16 mouse cellular contexts compared by ENCODE assay signal in the genomic region with DNA sequence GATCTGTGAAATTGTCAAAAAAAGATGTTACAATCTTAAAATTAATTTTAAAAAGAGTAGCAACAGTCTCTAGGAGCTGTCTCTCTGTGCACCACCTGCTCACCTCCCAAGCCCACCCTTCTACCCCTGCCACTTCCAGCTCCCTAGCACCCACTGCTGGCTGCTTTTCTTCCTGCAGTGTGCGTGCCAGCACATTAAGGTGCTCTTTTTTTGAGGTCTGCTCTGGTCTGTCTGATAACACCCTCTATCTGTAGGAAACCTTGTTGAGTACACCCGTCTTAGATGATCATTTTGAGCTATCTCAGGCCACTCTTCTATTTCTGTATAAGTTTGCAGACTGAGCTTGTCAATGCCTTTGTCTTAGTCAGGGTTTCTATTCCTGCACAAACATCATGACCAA. TPM values are rescaled to one million over a fixed set of nuclear protein-coding genes. Genes with fewer than 3 reads are reported as not detected.
DNase-seq lines count a peak whose midpoint lies in the region; ATAC-seq and TF ChIP-seq lines count a peak whose summit lies in the region.
"Had no signal": no experiment of that assay in that cellular context is flagged by ENCODE, and none has a peak within 500 bp of the region (broad histone marks: within the 10 kb centered on the region; RNA-seq: fewer than 3 reads in every experiment).

No protein-coding gene starts in this region.

- TF ChIP-seq POLR2A in heart, adult 2 months (IDR thresholded peaks at IDR 0.05; ENCODE audit: insufficient read depth, low read depth, low read length) = no peak

- no peaks in the 10 kb centered on the region for H3K4me1 ChIP-seq in heart, adult 2 months (ENCODE audit: control insufficient read depth, insufficient read depth, low read length)
- no peaks in the 10 kb centered on the region for H3K4me1 ChIP-seq in liver, embryonic 11.5 days (replicated peaks; ENCODE audit: control insufficient read depth, insufficient read depth, low read length)
- H3K4me1 ChIP-seq: midbrain, embryonic 15.5 days had no signal

- H3K27ac ChIP-seq in heart, adult 2 months = no peak overlapping the region
- H3K27ac ChIP-seq in liver, embryonic 11.5 days (ENCODE audit: low read depth, low read length) = no peak overlapping the region
- H3K27ac ChIP-seq: midbrain, embryonic 15.5 days; neural tube, embryonic 15.5 days had no signal

- no peaks in the 10 kb centered on the region for H3K9me3 ChIP-seq in liver, embryonic 11.5 days (ENCODE audit: control insufficient read depth, low read length)
- H3K9me3 ChIP-seq: midbrain, embryonic 15.5 days; neural tube, embryonic 15.5 days had no signal

- H3K4me2 ChIP-seq in liver, embryonic 11.5 days = no peak overlapping the region
- H3K4me2 ChIP-seq: lung, embryonic 14.5 days; midbrain, embryonic 15.5 days; neural tube, embryonic 15.5 days had no signal

- WGBS in heart, adult 2 months = 84% methylated on average over 2 of the region's 2 CpGs
- WGBS in liver, embryonic 11.5 days = 66% methylated on average over 2 of the region's 2 CpGs

- intact Hi-C loops in heart, adult 2 months (cut with DNase I) = no loop called here
- intact Hi-C loops in heart, postnatal 14 days (cut with DNase I) = no loop called here

- H3K9ac ChIP-seq in heart, adult 2 months (ENCODE audit: low read depth, low read length) = no peak overlapping the region
- no peak overlapping the region for H3K9ac ChIP-seq in liver, embryonic 11.5 days (ENCODE audit: low read depth, low read length)
- H3K9ac ChIP-seq: lung, embryonic 14.5 days; midbrain, embryonic 15.5 days; neural tube, embryonic 15.5 days had no signal

- H3K36me3 ChIP-seq in heart, adult 2 months (ENCODE audit: control insufficient read depth, insufficient read depth, low read length) = no peaks in the 10 kb centered on the region
- H3K36me3 ChIP-seq in liver, embryonic 11.5 days (ENCODE audit: control insufficient read depth, insufficient read depth, low read length) = no peaks in the 10 kb centered on the region; the same call in 1 of the 2 replicates

- TF ChIP-seq EP300 in heart, adult 2 months (IDR thresholded peaks at IDR 0.05; ENCODE audit: insufficient read depth, low read depth, low read length) = no peak

- no peak for DNase-seq in heart, adult 2 months
- no peak for DNase-seq in heart, postnatal 14 days
- peak; percentile 34 for DNase-seq in thymus, postnatal 14 days
- no peak for DNase-seq in thymus, adult 18-20 months
- DNase-seq in liver, embryonic 11.5 days (ENCODE audit: low spot score) = no peak
- DNase-seq in B cell, adult 2 months = no peak
- DNase-seq in gastrocnemius, adult 8-10 months (ENCODE audit: low spot score in 2 of 2) = no peak
- no peak for DNase-seq in adrenal gland, postnatal 14 days
- DNase-seq: kidney, adult 8-10 months; lung, embryonic 14.5 days had no signal

- no peaks in the 10 kb centered on the region for H3K79me2 ChIP-seq in heart, adult 2 months (replicated peaks; ENCODE audit: control insufficient read depth, insufficient read depth, low read length)

- peak; percentile 78 for ATAC-seq in liver, embryonic 11.5 days (replicated peaks; ENCODE audit: low FRiP score)
- ATAC-seq: forebrain, embryonic 14.5 days; midbrain, embryonic 15.5 days had no signal

- TF ChIP-seq CTCF in heart, adult 2 months (IDR thresholded peaks at IDR 0.05) = peak; percentile 36

- no peaks in the 10 kb centered on the region for H3K27me3 ChIP-seq in heart, adult 2 months (ENCODE audit: control insufficient read depth, insufficient read depth, low read length)
- no peaks in the 10 kb centered on the region for H3K27me3 ChIP-seq in liver, embryonic 11.5 days (replicated peaks; ENCODE audit: control insufficient read depth, insufficient read depth, low read length)
- H3K27me3 ChIP-seq: midbrain, embryonic 15.5 days; neural tube, embryonic 15.5 days had no signal

- H3K4me3 ChIP-seq in heart, adult 2 months = no peak overlapping the region
- H3K4me3 ChIP-seq in liver, embryonic 11.5 days (ENCODE audit: low read depth, low read length) = no peak overlapping the region
- H3K4me3 ChIP-seq: midbrain, embryonic 15.5 days; neural tube, embryonic 15.5 days had no signal

RNA-seq across cellular contexts. Expression of a gene that starts 9.2 kb away (rescaled TPM):
- total RNA-seq in heart, adult 2 months (2021) = 1 to 10 TPM; 7.7 to 8.3 TPM
- polyA plus RNA-seq in heart, adult 2 months (2012; rRNA removed) = 2.7 and 5.9 TPM in 2 replicates
- 1 to 10 TPM; 7.6 to 8.6 TPM for total RNA-seq in heart, postnatal 14 days (2021)
- polyA plus RNA-seq in liver, embryonic 11.5 days (2014; fragmentation: Nextera tagmentation; extraction: Ambion mirVana) = 15.0 and 18.1 TPM in 2 replicates
- 1 to 10 TPM; 4.2 to 5.5 (median 5.2) TPM for total RNA-seq in gastrocnemius, adult 8-10 months (2022)
- total RNA-seq in adrenal gland, postnatal 14 days (2021) = 24.5 and 25.4 TPM in 2 replicates

RNA-seq across cellular contexts. Expression of a gene that starts 25.2 kb away (rescaled TPM):
- not detected for total RNA-seq in heart, adult 2 months (2021)
- polyA plus RNA-seq in heart, adult 2 months (2012; rRNA removed) = not detected in 2 replicates
- not detected for total RNA-seq in heart, postnatal 14 days (2021)
- not detected in 2 replicates for polyA plus RNA-seq in liver, embryonic 11.5 days (2014; fragmentation: Nextera tagmentation; extraction: Ambion mirVana)
- not detected for total RNA-seq in gastrocnemius, adult 8-10 months (2022)
- not detected in 2 replicates for total RNA-seq in adrenal gland, postnatal 14 days (2021)
- total RNA-seq: gastrocnemius, postnatal 4 days; hematopoietic stem cell, adult 5-6 weeks had no signal
- polyA plus RNA-seq: forebrain, embryonic 14.5 days; lung, embryonic 14.5 days; midbrain, embryonic 15.5 days; neural tube, embryonic 15.5 days; small intestine, adult 2 months had no signal

RNA-seq across cellular contexts. Expression of a gene that starts 32.9 kb away (rescaled TPM):
- total RNA-seq in heart, adult 2 months (2021) = 10 to 100 TPM; 11.1 to 18.1 TPM
- polyA plus RNA-seq in heart, adult 2 months (2012; rRNA removed) = 145 and 236 TPM in 2 replicates
- total RNA-seq in heart, postnatal 14 days (2021) = 10 to 100 TPM in 1 of 2 experiments, under 1 TPM in 1; 0.78 to 77.9 TPM
- polyA plus RNA-seq in liver, embryonic 11.5 days (2014; fragmentation: Nextera tagmentation; extraction: Ambion mirVana) = not detected in 2 replicates
- total RNA-seq in gastrocnemius, adult 8-10 months (2022) = not detected
- total RNA-seq in adrenal gland, postnatal 14 days (2021) = 2,717 and 3,191 TPM in 2 replicates
- total RNA-seq: hematopoietic stem cell, adult 5-6 weeks had no signal
- polyA plus RNA-seq: lung, embryonic 14.5 days had no signal

Comparison
In these comparisons a context has a peak if more than half of its experiments do, and no peak if none do; other contexts are left out.
1. RNA of a gene that starts 32.9 kb away (total RNA-seq): 2,717 to 3,191 TPM in adrenal gland, postnatal 14 days; 0.78 to 77.9 TPM in heart, postnatal 14 days, 11.1 to 18.1 TPM in heart, adult 2 months and not detected in gastrocnemius, adult 8-10 months; every median in the first group is over 10 times any median in the second.